Mouse (Mus musculus): Measurements from ENCODE around the gene Myl6. TPM values are rescaled to one million over a fixed set of nuclear protein-coding genes. Genes with fewer than 3 reads are reported as not detected.
"Not testable (repeated sequence)": the region's sequence is repeated elsewhere in the genome, so short reads cannot be mapped to it uniquely, and the experiment has no call there.

Gene Myl6
- polyA plus RNA-seq, 1 experiment from 2014 or later, result 1,051 TPM

GRCm38 (mm10) chr10:128508260-128508659 is 14.3 kb upstream of the Myl6 start:
- peaks cover 32% of the 10 kb centered on the region for H3K36me3 ChIP-seq
- H3K4me3 ChIP-seq, result no peak overlapping the region
- H3K27ac ChIP-seq, result no peak overlapping the region
- H3K9me3 ChIP-seq (replicated peaks), result no peaks in the 10 kb centered on the region
- H3K9ac ChIP-seq, result no peak overlapping the region
- WGBS, result 75% methylated on average over 9 of the region's 9 CpGs
- H3K4me2 ChIP-seq, result no peak overlapping the region
- H3K4me1 ChIP-seq (replicated peaks), result peaks cover 14% of the 10 kb centered on the region
- ATAC-seq (replicated peaks; ENCODE audit: insufficient number of reproducible peaks, insufficient read depth, low FRiP score, low read depth), result no peak
- no peaks in the 10 kb centered on the region for H3K27me3 ChIP-seq

DNA sequence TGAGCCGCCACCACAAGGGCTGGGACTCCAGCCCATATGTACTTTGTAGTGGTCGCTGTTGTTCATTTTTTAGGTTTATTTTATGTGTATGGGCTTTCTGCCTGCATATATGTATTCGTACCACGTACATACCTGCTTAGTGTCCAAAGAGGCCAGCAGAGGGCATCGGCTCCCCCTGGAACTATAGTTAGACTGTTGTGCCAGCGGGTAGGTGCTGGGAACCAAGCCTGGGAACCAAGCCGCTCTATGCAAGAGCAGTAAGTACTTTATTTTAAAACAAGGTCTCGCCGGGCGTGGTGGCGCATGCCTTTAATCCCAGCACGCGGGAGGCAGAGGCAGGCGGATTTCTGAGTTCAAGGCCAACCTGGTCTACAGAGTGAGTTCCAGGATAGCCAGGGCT is 12.0 kb upstream of the Myl6 start:
- H3K9ac ChIP-seq, result no peak overlapping the region
- H3K4me3 ChIP-seq, result no peak overlapping the region
- H3K27ac ChIP-seq, result no peak overlapping the region
- no peaks in the 10 kb centered on the region for H3K27me3 ChIP-seq
- no peak for ATAC-seq (replicated peaks; ENCODE audit: insufficient number of reproducible peaks, insufficient read depth, low FRiP score, low read depth)
- H3K36me3 ChIP-seq, result peaks cover 17% of the 10 kb centered on the region
- H3K4me2 ChIP-seq, result no peak overlapping the region
- H3K4me1 ChIP-seq (replicated peaks), result peaks cover 14% of the 10 kb centered on the region
- WGBS, result 97% methylated on average over 14 of the region's 14 CpGs
- H3K9me3 ChIP-seq (replicated peaks), result no peaks in the 10 kb centered on the region

GRCm38 (mm10) chr10:128505371-128505667 is 11.4 kb upstream of the Myl6 start:
- Histone ChIP-seq H3K36me3 (peaks cover 11% of the 10 kb centered on the region), H3K4me1 (replicated peaks) (peaks cover 14% of the 10 kb centered on the region)
- not testable (repeated sequence) for ATAC-seq (replicated peaks; ENCODE audit: insufficient number of reproducible peaks, insufficient read depth, low FRiP score, low read depth); H3K27ac ChIP-seq; H3K4me3 ChIP-seq; H3K4me2 ChIP-seq; H3K9me3 ChIP-seq (replicated peaks); H3K27me3 ChIP-seq; H3K9ac ChIP-seq
- WGBS, result 79% methylated on average over 5 of the region's 5 CpGs

GRCm38 (mm10) chr10:128504641-128505370 is 10.9 kb upstream of the Myl6 start:
- no peak overlapping the region for H3K4me2 ChIP-seq
- no peak overlapping the region for H3K27ac ChIP-seq
- 59% methylated on average over 9 of the region's 9 CpGs for WGBS
- H3K36me3 ChIP-seq, result peaks cover 8% of the 10 kb centered on the region; the same call in 1 of the 2 replicates
- H3K27me3 ChIP-seq, result no peaks in the 10 kb centered on the region
- no peak for ATAC-seq (replicated peaks; ENCODE audit: insufficient number of reproducible peaks, insufficient read depth, low FRiP score, low read depth)
- H3K4me1 ChIP-seq (replicated peaks), result peaks cover 17% of the 10 kb centered on the region
- H3K9ac ChIP-seq, result no peak overlapping the region
- H3K9me3 ChIP-seq (replicated peaks), result no peaks in the 10 kb centered on the region
- H3K4me3 ChIP-seq, result no peak overlapping the region

- Histone ChIP-seq H3K4me2 (no peak overlapping the region), H3K36me3 (peaks cover 1% of the 10 kb centered on the region; the same call in 1 of the 2 replicates), H3K4me3 (no peak overlapping the region), H3K9me3 (replicated peaks) (no peaks in the 10 kb centered on the region), H3K27me3 (no peaks in the 10 kb centered on the region), H3K9ac (no peak overlapping the region), H3K27ac (no peak overlapping the region), H3K4me1 (replicated peaks) (peaks cover 20% of the 10 kb centered on the region)
- no peak for ATAC-seq (replicated peaks; ENCODE audit: insufficient number of reproducible peaks, insufficient read depth, low FRiP score, low read depth)
- 78% methylated on average over 3 of the region's 3 CpGs for WGBS
Measured at GRCm38 (mm10) chr10:128504012-128504411, 10.1 kb upstream of the Myl6 start.

DNA sequence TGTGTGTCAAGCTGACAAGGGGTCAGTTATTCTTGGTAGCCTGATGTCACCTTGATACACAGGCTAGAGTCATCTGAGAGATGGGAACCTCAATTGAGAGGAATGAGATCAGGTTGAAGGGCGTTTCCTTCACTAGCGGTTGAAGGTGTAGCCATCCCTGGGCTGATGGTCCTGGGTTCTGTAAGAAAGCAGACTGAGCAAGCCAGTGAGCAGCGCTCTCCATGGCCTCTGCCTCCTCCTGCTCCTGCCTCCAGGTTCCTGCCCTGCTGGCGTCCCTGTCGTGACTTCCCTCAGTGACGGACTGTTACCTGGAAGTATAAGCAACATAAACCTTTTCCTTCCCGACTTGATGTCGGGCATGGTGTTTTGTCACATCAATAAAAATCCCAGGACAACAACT is 9.6 kb upstream of the Myl6 start:
- WGBS, result 75% methylated on average over 8 of the region's 8 CpGs
- peaks cover 20% of the 10 kb centered on the region for H3K4me1 ChIP-seq (replicated peaks)
- no peaks in the 10 kb centered on the region for H3K27me3 ChIP-seq

DNA sequence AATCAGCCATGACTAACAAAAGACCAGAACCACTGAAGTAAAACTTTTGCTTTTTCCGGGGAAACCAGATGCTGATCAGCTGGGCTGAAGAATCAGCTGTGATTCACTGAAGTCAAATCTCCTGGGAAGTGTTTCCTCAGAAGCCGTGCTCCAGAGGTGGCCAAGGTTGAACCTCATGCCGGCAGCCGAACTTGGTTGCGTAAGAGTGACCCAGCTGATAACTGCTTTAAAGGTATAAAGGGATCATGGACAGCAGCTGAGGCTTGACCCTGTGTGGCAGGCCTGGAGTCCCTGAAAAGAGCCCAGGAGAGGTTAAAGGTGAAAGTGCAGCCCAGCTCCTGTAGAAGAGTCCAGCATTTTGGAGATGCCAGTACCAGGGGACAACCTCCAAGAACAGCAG is 8.4 kb upstream of the Myl6 start:
- no peaks in the 10 kb centered on the region for H3K9me3 ChIP-seq (replicated peaks)
- 79% methylated on average over 5 of the region's 5 CpGs for WGBS
- no peak overlapping the region for H3K4me3 ChIP-seq
- no peaks in the 10 kb centered on the region for H3K36me3 ChIP-seq
- H3K27ac ChIP-seq, result no peak overlapping the region
- H3K9ac ChIP-seq, result no peak overlapping the region
- no peak for ATAC-seq (replicated peaks; ENCODE audit: insufficient number of reproducible peaks, insufficient read depth, low FRiP score, low read depth)
- peaks cover 26% of the 10 kb centered on the region for H3K4me1 ChIP-seq (replicated peaks)
- no peaks in the 10 kb centered on the region for H3K27me3 ChIP-seq
- H3K4me2 ChIP-seq, result no peak overlapping the region

More for the DNA sequence above, 9.6 kb upstream of the Myl6 start:
- H3K9ac ChIP-seq, result no peak overlapping the region
- no peak overlapping the region for H3K27ac ChIP-seq
- no peak for ATAC-seq (replicated peaks; ENCODE audit: insufficient number of reproducible peaks, insufficient read depth, low FRiP score, low read depth)
- no peaks in the 10 kb centered on the region for H3K9me3 ChIP-seq (replicated peaks)
- H3K4me3 ChIP-seq, result no peak overlapping the region
- no peak overlapping the region for H3K4me2 ChIP-seq
- no peaks in the 10 kb centered on the region for H3K36me3 ChIP-seq

- WGBS, result 1% methylated on average over 21 of the region's 21 CpGs
Measured at GRCm38 (mm10) chr10:128499116-128499671, 5.2 kb upstream of the Myl6 start.

GRCm38 (mm10) chr10:128498590-128498989 is 4.6 kb upstream of the Myl6 start, which contains the start of gene Myl6b:
Gene Myl6b, minus strand, starts transcription at chr10:128498685.
- no peaks in the 10 kb centered on the region for H3K36me3 ChIP-seq
- no peaks in the 10 kb centered on the region for H3K27me3 ChIP-seq
- ATAC-seq (replicated peaks; ENCODE audit: insufficient number of reproducible peaks, insufficient read depth, low FRiP score, low read depth), result peak; percentile 92
- peak within 1 kb of the TSS; percentile 75 for H3K4me2 ChIP-seq
- H3K4me1 ChIP-seq (replicated peaks), result peaks cover 41% of the 10 kb centered on the region
- WGBS, result under 1% methylated on average over 27 of the region's 27 CpGs
- H3K27ac ChIP-seq, result peak within 1 kb of the TSS; percentile 94
- peak within 1 kb of the TSS; percentile 61 for H3K4me3 ChIP-seq
- no peaks in the 10 kb centered on the region for H3K9me3 ChIP-seq (replicated peaks)
- peak within 1 kb of the TSS; percentile 67 for H3K9ac ChIP-seq

More at GRCm38 (mm10) chr10:128499116-128499671, 5.2 kb upstream of the Myl6 start:
- Histone ChIP-seq H3K27me3 (no peaks in the 10 kb centered on the region), H3K4me1 (replicated peaks) (peaks cover 42% of the 10 kb centered on the region), H3K9me3 (replicated peaks) (no peaks in the 10 kb centered on the region), H3K36me3 (no peaks in the 10 kb centered on the region), H3K4me3 (peak overlapping the region; percentile 61), H3K9ac (peak overlapping the region; percentile 67), H3K27ac (peak overlapping the region; percentile 94), H3K4me2 (peak overlapping the region; percentile 75)
- ATAC-seq (replicated peaks; ENCODE audit: insufficient number of reproducible peaks, insufficient read depth, low FRiP score, low read depth), result peak; percentile 20

DNA sequence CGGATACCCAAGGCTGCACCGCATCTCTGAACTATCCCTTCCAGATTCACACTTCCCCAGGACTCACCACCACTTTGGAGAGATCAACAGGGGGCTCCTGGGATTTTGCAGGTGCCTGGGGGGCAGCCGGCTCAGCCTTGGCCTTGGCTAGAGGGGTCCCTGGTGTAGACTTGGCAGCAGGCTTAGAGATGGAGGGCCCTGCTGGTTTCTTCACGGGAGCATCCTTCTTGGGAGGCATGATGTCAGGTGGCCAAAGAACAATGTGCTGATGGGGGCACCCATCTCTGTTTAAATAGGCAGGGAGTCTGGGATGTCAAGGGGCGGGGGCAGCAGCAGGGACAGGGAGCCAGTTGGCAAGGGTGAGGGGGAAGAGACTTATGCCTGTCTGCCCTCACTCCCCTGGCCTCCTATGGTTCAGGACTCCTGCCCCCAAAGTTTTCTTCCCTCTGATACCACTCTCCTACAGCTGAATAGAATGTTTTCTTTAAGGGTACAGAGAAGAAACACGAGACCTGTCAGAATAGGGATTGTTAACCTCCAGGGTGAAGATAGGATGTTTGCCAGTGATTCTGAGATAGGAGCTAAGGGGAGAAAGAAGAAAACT is 3.3 kb upstream of the Myl6 start:
- H3K9ac ChIP-seq, result no peak overlapping the region
- no peak for ATAC-seq (replicated peaks; ENCODE audit: insufficient number of reproducible peaks, insufficient read depth, low FRiP score, low read depth)
- peaks cover 41% of the 10 kb centered on the region for H3K4me1 ChIP-seq (replicated peaks)
- H3K27ac ChIP-seq, result no peak overlapping the region
- no peaks in the 10 kb centered on the region for H3K27me3 ChIP-seq
- no peaks in the 10 kb centered on the region for H3K9me3 ChIP-seq (replicated peaks)
- H3K4me3 ChIP-seq, result no peak overlapping the region
- H3K4me2 ChIP-seq, result no peak overlapping the region
- H3K36me3 ChIP-seq, result no peaks in the 10 kb centered on the region
- 36% methylated on average over 6 of the region's 6 CpGs for WGBS

DNA sequence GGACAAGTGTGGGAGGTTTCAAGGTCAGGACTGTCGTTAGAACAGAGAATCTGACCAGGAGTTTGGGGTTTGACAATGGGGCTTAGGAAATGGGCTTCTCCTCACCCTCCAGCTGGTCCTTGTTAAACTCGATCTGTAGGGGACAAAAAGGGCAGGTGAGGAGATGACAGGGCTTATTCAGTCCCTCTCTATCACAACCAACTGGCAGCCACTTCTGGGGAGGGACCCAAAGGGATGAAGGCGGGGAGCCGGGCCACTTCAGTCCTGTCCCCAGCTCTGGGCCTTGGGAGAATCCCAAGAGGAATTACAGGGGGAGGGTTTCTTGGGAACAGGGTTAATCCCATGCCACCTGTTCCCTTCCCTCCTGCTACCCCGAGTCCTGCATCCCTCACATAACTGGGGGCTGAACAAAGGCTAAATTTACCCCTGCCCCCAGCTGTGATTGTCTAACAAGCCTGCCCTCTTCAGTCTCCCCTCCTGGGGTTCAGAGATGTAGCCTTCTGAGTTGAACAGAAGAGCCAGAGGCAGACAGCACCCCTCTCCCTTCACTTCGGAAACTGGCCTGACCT is 2.6 kb upstream of the Myl6 start:
- WGBS, result 38% methylated on average over 6 of the region's 6 CpGs
- H3K36me3 ChIP-seq, result no peaks in the 10 kb centered on the region
- H3K4me1 ChIP-seq (replicated peaks), result peaks cover 47% of the 10 kb centered on the region
- H3K4me2 ChIP-seq, result no peak overlapping the region
- H3K4me3 ChIP-seq, result no peak overlapping the region
- no peak for ATAC-seq (replicated peaks; ENCODE audit: insufficient number of reproducible peaks, insufficient read depth, low FRiP score, low read depth)
- no peaks in the 10 kb centered on the region for H3K27me3 ChIP-seq
- no peak overlapping the region; the same call in 1 of the 2 replicates for H3K9ac ChIP-seq
- peak overlapping the region; percentile 55 for H3K27ac ChIP-seq
- no peaks in the 10 kb centered on the region for H3K9me3 ChIP-seq (replicated peaks)

All from heart, embryonic 15.5 days (tissue).